Mouse (Mus musculus): ENCODE measurements at regions not wholly inside any gene's neighbourhood (a gene's known extent, or its start where the extent isn't known, plus 50 kb on each side); places are given as distances from the start of the nearest gene placed in this dataset.
"Not testable (repeated sequence)": the region's sequence is repeated elsewhere in the genome, so short reads cannot be mapped to it uniquely, and the experiment has no call there.

DNA sequence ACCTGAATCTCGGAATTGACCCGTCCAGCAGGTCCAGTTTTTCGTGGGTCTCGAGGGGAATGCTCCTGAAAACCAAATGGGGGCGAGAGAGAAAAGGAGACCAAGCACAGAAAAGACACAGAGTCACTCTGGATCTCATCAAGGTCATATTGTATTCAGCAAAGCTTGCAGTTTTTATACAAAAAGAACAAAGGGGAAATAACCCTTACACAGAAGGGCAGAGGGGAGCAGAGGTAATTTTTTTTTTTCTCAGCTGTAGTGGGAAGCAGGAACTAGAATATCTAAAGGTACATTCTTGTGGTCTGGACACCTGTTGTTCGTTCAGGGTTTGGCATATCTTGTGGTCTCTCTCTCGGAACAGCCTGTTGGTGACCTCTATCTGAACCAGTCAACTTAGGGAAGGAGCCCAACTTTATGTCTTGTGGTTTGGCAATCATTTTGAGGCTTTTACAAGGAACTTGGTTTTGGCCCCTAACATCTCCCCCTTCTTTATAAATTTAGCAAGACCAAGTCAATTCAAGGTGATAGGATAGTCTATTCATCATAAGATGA lies 1645.9 kb upstream of the Cdh9 start:
- ATAC-seq (replicated peaks; ENCODE audit: poor library complexity, severe bottlenecking): no peak

- ATAC-seq (replicated peaks; ENCODE audit: poor library complexity, severe bottlenecking): not testable (repeated sequence)
These were observed 1639.9 kb upstream of the Cdh9 start for GRCm38 (mm10) chr15:15088696-15089095.

DNA sequence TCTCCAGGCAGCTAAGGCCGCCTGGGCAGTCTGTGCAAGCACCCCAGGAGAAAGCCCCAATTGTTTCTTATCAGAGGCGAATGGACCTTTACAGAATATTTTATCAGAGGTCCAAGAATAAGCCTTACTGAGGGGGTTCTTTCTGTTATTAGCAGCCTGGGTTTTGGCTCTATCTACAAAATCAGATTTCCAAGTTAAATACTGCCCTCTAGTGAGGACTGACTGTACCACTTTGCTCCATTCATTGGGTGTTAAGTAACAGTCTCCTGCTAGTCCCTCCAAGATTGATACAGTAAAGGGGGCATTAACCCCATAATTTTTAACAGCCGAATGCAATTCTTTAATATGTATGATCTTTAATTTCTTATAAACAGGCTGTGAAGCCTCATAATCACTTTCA lies 1638.8 kb upstream of the Cdh9 start:
- ATAC-seq (replicated peaks; ENCODE audit: poor library complexity, severe bottlenecking): not testable (repeated sequence)

DNA sequence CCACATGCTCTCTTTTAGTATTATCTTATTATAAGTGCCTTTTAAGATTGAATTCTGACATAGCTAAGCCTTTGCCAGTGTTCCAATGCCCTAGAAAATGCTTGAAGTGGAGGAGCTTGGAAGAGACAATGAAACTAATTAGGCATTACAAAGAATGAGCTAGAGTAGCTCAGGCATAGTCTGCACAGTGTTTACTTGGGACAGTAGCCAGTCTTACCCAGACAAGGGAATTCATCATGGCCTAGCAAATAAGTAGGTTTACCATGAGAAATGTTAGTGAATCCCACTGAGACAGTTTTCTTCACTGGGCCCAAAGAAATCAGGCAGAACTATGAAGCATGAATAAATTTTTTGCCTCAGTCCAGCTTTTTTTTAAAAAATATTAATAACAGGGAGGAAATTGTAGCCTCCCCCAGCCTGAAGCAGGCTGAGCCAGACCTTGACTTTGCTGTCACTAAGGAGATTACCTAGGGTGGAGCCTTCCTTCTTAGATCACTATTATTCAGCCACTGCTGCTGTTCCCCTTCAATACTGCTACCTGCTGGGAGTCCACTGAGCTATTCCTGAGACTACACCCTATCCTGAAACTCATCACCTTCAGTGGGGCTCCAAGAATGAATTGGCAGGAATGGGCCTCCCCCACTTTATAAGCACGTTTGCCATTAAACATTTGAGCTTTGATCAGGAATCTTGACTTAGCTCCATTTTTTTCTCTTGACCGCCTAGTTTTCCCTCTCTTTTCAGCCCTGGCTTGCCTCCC lies 1636.8 kb upstream of the Cdh9 start:
- no peak for ATAC-seq (replicated peaks; ENCODE audit: poor library complexity, severe bottlenecking)

GRCm38 (mm10) chr15:15097391-15097790 lies 1631.2 kb upstream of the Cdh9 start:
- ATAC-seq (replicated peaks; ENCODE audit: poor library complexity, severe bottlenecking): no peak

- ATAC-seq (replicated peaks; ENCODE audit: poor library complexity, severe bottlenecking): peak; percentile 42; the same call in 1 of the 2 replicates
These were observed 1626.4 kb upstream of the Cdh9 start for GRCm38 (mm10) chr15:15102185-15102584.

GRCm38 (mm10) chr15:15120109-15120508 lies 1608.4 kb upstream of the Cdh9 start:
- no peak for ATAC-seq (replicated peaks; ENCODE audit: poor library complexity, severe bottlenecking)

DNA sequence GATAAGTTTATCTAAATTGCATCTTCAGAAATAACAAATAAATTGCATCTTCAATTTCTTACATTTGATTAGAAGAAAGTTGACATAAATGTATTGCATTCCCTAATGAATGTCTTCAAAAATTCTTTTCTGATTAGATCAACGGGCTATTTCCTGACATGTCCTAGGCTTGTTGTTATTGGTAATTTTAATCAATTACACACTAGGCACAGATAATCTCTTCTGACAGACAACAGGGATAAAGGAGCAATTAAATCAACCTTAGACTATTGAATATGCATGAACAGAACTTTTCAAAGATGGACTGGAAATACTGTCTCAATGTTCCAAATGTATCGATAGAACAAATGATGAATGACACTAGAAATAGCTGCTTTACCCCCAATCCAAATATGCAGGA lies 1579.8 kb upstream of the Cdh9 start:
- ATAC-seq (replicated peaks; ENCODE audit: poor library complexity, severe bottlenecking): no peak

DNA sequence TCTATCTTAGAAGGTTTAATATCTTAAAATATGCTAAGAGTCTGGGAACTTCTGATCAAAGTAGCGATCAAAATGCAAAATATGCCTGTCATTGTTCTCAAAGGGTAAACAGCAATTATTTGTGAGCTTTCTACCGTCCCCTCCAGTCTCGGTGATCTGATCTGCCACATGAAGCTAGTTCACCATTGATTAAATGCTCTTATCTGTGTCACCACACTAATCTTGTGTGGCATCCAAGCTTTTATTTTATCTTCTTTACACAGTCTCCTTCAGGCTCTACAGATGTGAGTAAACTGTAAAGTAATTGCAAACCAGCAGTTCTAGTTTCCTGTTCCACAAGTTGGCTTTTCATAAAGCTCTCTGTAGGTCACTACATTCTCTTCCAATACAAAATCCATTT lies 1573.1 kb upstream of the Cdh9 start:
- ATAC-seq (replicated peaks; ENCODE audit: poor library complexity, severe bottlenecking): no peak

DNA sequence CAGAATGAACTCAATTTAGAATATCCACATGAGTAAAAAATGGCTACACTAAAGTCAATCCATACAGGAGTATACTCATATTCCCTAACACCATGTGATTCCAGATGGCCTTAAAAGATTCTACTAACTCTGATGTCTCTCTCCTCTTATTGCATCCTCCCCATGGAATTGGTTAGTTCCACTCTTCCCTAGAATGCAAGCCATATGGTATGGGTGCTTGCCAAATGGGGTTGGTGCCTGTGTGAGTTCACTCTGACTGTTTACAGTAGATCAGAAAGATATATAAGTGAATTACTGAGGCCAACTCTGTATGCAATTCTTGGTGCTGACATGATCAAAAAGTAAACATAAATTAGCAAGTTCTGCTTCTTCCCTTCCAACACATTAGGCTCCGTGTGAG lies 1558.2 kb upstream of the Cdh9 start:
- ATAC-seq (replicated peaks; ENCODE audit: poor library complexity, severe bottlenecking): no peak

DNA sequence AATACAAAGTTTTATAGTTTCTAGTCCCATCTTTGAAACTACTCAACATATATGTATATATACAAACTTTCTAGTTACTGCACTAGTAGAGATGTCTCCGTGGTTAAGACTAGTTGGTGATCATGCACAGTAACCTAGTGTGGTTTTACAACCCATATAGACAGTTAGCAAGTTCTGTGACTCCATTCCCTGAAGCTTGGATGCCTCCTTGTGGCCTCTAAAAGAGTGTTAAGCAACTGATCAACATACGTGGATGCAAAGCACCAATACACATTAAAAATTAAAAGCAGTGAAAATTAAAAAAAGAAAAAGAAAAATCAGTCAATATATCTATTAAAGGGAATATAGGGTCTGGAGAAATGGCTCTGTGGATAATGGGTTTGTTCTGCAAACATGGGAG lies 1508.3 kb upstream of the Cdh9 start:
- no peak for ATAC-seq (replicated peaks; ENCODE audit: poor library complexity, severe bottlenecking)

- no peak for ATAC-seq (replicated peaks; ENCODE audit: poor library complexity, severe bottlenecking)
These were observed 1498.6 kb upstream of the Cdh9 start for GRCm38 (mm10) chr15:15229926-15230325.

GRCm38 (mm10) chr15:15238309-15238708 lies 1490.2 kb upstream of the Cdh9 start:
- no peak for ATAC-seq (replicated peaks; ENCODE audit: poor library complexity, severe bottlenecking)

Data from granulocyte monocyte progenitor cell, adult 5-6 weeks (primary cell).